Mouse (Mus musculus) heart, embryonic 16.5 days (tissue): ENCODE results near the gene Raver1. TPM values are rescaled to one million over a fixed set of nuclear protein-coding genes. Genes with fewer than 3 reads are reported as not detected.
A peak's percentile ranks its signal among the peaks of the same experiment; 100 is the strongest.

Experiments
- ATAC-seq: fragments of 200-750 bp; cut with Nextera tagmentation; replicated peaks from 2 replicates; pipeline ENCODE4 v1.8.0; 2017; ENCODE audit warnings: moderate number of reproducible peaks; ENCODE audit not compliant: insufficient read depth, low FRiP score; ENCODE audit errors: extremely low read depth
- H3K27ac ChIP-seq: fragments of 300-500 bp; sonication (generic); 2 replicates; pipeline ENCODE4 v1.5.1; 2014; ENCODE audit warnings: mild to moderate bottlenecking, low read length, control low read depth, moderate library complexity
- H3K27me3 ChIP-seq: fragments of 300-500 bp; sonication (generic); 2 replicates; pipeline ENCODE4 v1.6.1; 2014; ENCODE audit warnings: low read length, mixed read lengths; ENCODE audit not compliant: control insufficient read depth, insufficient read depth
- H3K36me3 ChIP-seq: fragments of 300-500 bp; sonication (generic); 2 replicates; pipeline ENCODE4 v1.6.1; 2014; ENCODE audit not compliant: control insufficient read depth, insufficient read depth
- H3K4me1 ChIP-seq: fragments of 300-500 bp; sonication (generic); 2 replicates; pipeline ENCODE4 v1.6.1; 2014; ENCODE audit warnings: low read length, mixed read lengths; ENCODE audit not compliant: control insufficient read depth, insufficient read depth
- H3K4me2 ChIP-seq: fragments of 300-500 bp; sonication (generic); 2 replicates; pipeline ENCODE4 v1.6.1; 2014; ENCODE audit warnings: low read depth, mild to moderate bottlenecking, control low read depth, low read length
- H3K4me3 ChIP-seq: fragments of 300-500 bp; sonication (generic); 2 replicates; pipeline ENCODE4 v1.5.1; 2014; ENCODE audit warnings: mild to moderate bottlenecking, control low read depth, low read length
- H3K9ac ChIP-seq: fragments of 300-500 bp; sonication (generic); 2 replicates; pipeline ENCODE4 v1.6.1; 2014; ENCODE audit warnings: low read length, control low read depth
- H3K9me3 ChIP-seq: fragments of 300-500 bp; sonication (generic); replicated peaks from 2 replicates; pipeline ENCODE4 v1.6.1; 2016; ENCODE audit warnings: low read length; ENCODE audit not compliant: control insufficient read depth
- WGBS: fragments of 180-500 bp; shearing (Covaris S2); extraction: QIAGEN DNeasy Blood & Tissue Kit; methylation state at CpG from one replicate; pipeline ENCODE4 v1.1.7; 2014; 5-methylcytosine and 5-hydroxymethylcytosine counted together
- polyA plus RNA-seq: library from polyadenylated mRNA; unstranded; fragments of >200 nt; fragmentation: Nextera tagmentation; extraction: Ambion mirVana; gene quantifications from 2 replicates; pipeline ENCODE4 v1.2.1, GENCODE M21; 2015

Gene Raver1
- polyA plus RNA-seq, 1 experiment from 2014 or later = 49.3 TPM

GRCm38 (mm10) chr9:21114190-21114589, 22.4 kb upstream of the Raver1 start:
- no peaks in the 10 kb centered on the region for H3K4me1 ChIP-seq
- H3K4me2 ChIP-seq = no peak overlapping the region
- H3K27me3 ChIP-seq = no peaks in the 10 kb centered on the region
- no peak overlapping the region for H3K9ac ChIP-seq
- H3K4me3 ChIP-seq = no peak overlapping the region
- peaks cover 8% of the 10 kb centered on the region; the same call in 1 of the 2 replicates for H3K36me3 ChIP-seq
- 81% methylated on average over 7 of the region's 7 CpGs for WGBS
- H3K9me3 ChIP-seq = no peaks in the 10 kb centered on the region
- no peak overlapping the region for H3K27ac ChIP-seq
- no peak for ATAC-seq

GRCm38 (mm10) chr9:21113751-21114150, 21.9 kb upstream of the Raver1 start:
- Histone ChIP-seq H3K9ac (no peak overlapping the region), H3K4me2 (no peak overlapping the region), H3K9me3 (no peaks in the 10 kb centered on the region), H3K4me3 (no peak overlapping the region), H3K4me1 (no peaks in the 10 kb centered on the region), H3K27me3 (no peaks in the 10 kb centered on the region), H3K36me3 (peaks cover 8% of the 10 kb centered on the region; the same call in 1 of the 2 replicates), H3K27ac (no peak overlapping the region)
- ATAC-seq = no peak
- 86% methylated on average over 6 of the region's 6 CpGs for WGBS

GRCm38 (mm10) chr9:21107607-21108237, 15.9 kb upstream of the Raver1 start:
- Histone ChIP-seq H3K36me3 (no peaks in the 10 kb centered on the region; the same call in 1 of the 2 replicates), H3K4me3 (no peak overlapping the region), H3K27ac (no peak overlapping the region), H3K27me3 (no peaks in the 10 kb centered on the region), H3K4me1 (no peaks in the 10 kb centered on the region), H3K9ac (no peak overlapping the region), H3K9me3 (no peaks in the 10 kb centered on the region), H3K4me2 (no peak overlapping the region)
- WGBS = 55% methylated on average over 23 of the region's 23 CpGs
- ATAC-seq = no peak; the same call in 1 of the 2 replicates

- Histone ChIP-seq H3K36me3 (no peaks in the 10 kb centered on the region; the same call in 1 of the 2 replicates), H3K4me2 (no peak overlapping the region), H3K9ac (no peak overlapping the region), H3K4me1 (no peaks in the 10 kb centered on the region), H3K4me3 (no peak overlapping the region), H3K27ac (no peak overlapping the region), H3K27me3 (no peaks in the 10 kb centered on the region), H3K9me3 (no peaks in the 10 kb centered on the region)
- no peak for ATAC-seq
- 71% methylated on average over 5 of the region's 5 CpGs for WGBS
Measured at GRCm38 (mm10) chr9:21105760-21106564, 14.2 kb upstream of the Raver1 start.

- H3K27me3 ChIP-seq = no peaks in the 10 kb centered on the region
- ATAC-seq = no peak
Measured at GRCm38 (mm10) chr9:21104814-21105213, 13.0 kb upstream of the Raver1 start.

GRCm38 (mm10) chr9:21102076-21102475, 10.3 kb upstream of the Raver1 start:
- Histone ChIP-seq H3K36me3 (no peaks in the 10 kb centered on the region; the same call in 1 of the 2 replicates), H3K4me2 (no peak overlapping the region), H3K4me3 (no peak overlapping the region), H3K9ac (no peak overlapping the region), H3K4me1 (peaks cover 4% of the 10 kb centered on the region; the same call in 1 of the 2 replicates), H3K9me3 (no peaks in the 10 kb centered on the region), H3K27me3 (no peaks in the 10 kb centered on the region), H3K27ac (no peak overlapping the region)
- 82% methylated on average over 2 of the region's 2 CpGs for WGBS
- no peak for ATAC-seq

More at GRCm38 (mm10) chr9:21104814-21105213, 13.0 kb upstream of the Raver1 start:
- Histone ChIP-seq H3K9me3 (no peaks in the 10 kb centered on the region), H3K4me2 (no peak overlapping the region), H3K9ac (no peak overlapping the region), H3K4me3 (no peak overlapping the region), H3K27ac (no peak overlapping the region), H3K36me3 (no peaks in the 10 kb centered on the region; the same call in 1 of the 2 replicates), H3K4me1 (peaks cover 4% of the 10 kb centered on the region; the same call in 1 of the 2 replicates)
- 79% methylated on average over 6 of the region's 6 CpGs for WGBS

GRCm38 (mm10) chr9:21100447-21101161, 8.8 kb upstream of the Raver1 start:
- no peaks in the 10 kb centered on the region for H3K9me3 ChIP-seq
- H3K27ac ChIP-seq = no peak overlapping the region
- peaks cover 4% of the 10 kb centered on the region; the same call in 1 of the 2 replicates for H3K4me1 ChIP-seq
- no peaks in the 10 kb centered on the region for H3K36me3 ChIP-seq
- H3K4me2 ChIP-seq = no peak overlapping the region
- H3K4me3 ChIP-seq = no peak overlapping the region
- 39% methylated on average over 15 of the region's 15 CpGs for WGBS
- no peak for ATAC-seq
- H3K9ac ChIP-seq = 0 out of 2 replicates have a peak overlapping the region, but pooled peaks have one; percentile 32
- H3K27me3 ChIP-seq = no peaks in the 10 kb centered on the region

- Histone ChIP-seq H3K9me3 (no peaks in the 10 kb centered on the region), H3K4me2 (no peak overlapping the region), H3K36me3 (no peaks in the 10 kb centered on the region), H3K4me1 (peaks cover 4% of the 10 kb centered on the region; the same call in 1 of the 2 replicates), H3K27ac (no peak overlapping the region), H3K4me3 (no peak overlapping the region), H3K27me3 (no peaks in the 10 kb centered on the region), H3K9ac (no peak overlapping the region)
- WGBS = 49% methylated on average over 8 of the region's 8 CpGs
- ATAC-seq = no peak
Measured at GRCm38 (mm10) chr9:21097793-21098192, 6.0 kb upstream of the Raver1 start.
